Mouse (Mus musculus): Measurements from ENCODE around the gene Man2b1. TPM values are rescaled to one million over a fixed set of nuclear protein-coding genes. Genes with fewer than 3 reads are reported as not detected.

Gene Man2b1
- total RNA-seq (2021): 10 to 100 TPM; 39.6 to 42.7 TPM
- long read RNA-seq, experiment 1, transcript Man2b1-201 (24 exons, 3,822 nt): major isoform, 32 of 54 reads
- long read RNA-seq, experiment 1, partial matches to known transcripts: 8 of 54 reads
- long read RNA-seq, experiment 1, other reads (novel, unspliced or antisense): 14 of 54 reads
- long read RNA-seq, experiment 2, transcript Man2b1-201 (24 exons, 3,822 nt): major isoform, 32 of 49 reads
- long read RNA-seq, experiment 2, partial matches to known transcripts: 3 of 49 reads
- long read RNA-seq, experiment 2, other reads (novel, unspliced or antisense): 13 of 49 reads

DNA sequence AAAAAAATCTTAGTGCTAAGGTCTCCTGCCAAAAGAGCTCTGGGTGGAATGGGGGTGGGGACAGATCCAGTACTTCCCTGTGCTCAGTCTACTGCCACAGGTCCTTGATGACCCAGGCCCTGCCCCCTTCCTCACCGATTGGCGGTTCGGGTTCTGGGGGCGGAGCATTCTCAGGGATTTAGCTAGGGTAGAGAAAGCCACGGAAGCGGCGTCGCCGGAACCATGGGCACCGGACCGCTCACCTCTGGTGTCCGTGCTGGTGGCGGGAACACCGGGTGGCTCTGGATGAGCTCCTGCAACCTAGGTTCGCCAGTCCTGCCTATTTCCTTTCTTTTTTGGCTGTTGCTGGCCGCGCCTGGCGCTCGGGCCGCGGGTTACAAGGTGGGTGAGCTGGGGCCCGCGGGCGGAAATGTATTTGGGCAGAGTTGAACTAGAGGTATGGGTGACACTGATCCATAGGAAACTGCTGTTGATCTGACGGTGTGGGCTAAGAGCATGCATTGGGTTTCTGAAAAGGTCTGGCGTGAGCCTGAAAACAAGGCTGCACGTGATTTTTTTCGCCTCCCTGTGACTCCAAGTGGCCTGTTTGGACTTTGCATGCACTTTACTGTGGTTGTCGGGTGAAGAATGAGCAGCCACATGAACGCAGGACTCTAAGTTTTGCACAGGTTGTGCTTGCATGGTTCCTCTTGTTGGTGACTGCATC lies at the start of gene Man2b1:
Gene Man2b1, plus strand, starts transcription at position 163 of the 706 bp plus-strand sequence.
- DNase-seq (ENCODE audit: low spot score in 2 of 2): peak; percentile 75 to 92

DNA sequence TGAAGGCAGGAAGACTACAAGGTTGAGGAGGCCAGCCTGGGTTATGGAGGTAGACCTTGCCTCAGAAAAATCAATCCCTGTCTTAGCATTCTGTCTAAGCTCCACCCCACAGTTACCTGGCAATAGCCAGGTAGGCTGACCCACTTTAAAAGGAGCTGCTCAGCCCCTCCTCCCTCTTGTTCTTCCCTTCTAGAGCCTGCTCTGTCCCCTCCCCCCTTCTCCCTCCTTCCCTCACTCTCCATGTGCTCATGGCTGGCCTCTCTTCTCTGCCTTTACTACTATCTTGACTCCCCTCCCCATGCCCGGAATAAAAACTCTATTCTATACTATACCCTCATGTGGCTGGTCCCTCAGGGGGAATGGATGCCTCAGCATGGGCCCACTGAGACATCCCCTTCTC lies 49.2 kb upstream of the Man2b1 start:
- DNase-seq (ENCODE audit: low spot score in 2 of 2): no peak

- peak; percentile 43 to 81 for DNase-seq (ENCODE audit: low spot score in 2 of 2)
Measured at GRCm38 (mm10) chr8:85034764-85035163, 48.3 kb upstream of the Man2b1 start.

DNA sequence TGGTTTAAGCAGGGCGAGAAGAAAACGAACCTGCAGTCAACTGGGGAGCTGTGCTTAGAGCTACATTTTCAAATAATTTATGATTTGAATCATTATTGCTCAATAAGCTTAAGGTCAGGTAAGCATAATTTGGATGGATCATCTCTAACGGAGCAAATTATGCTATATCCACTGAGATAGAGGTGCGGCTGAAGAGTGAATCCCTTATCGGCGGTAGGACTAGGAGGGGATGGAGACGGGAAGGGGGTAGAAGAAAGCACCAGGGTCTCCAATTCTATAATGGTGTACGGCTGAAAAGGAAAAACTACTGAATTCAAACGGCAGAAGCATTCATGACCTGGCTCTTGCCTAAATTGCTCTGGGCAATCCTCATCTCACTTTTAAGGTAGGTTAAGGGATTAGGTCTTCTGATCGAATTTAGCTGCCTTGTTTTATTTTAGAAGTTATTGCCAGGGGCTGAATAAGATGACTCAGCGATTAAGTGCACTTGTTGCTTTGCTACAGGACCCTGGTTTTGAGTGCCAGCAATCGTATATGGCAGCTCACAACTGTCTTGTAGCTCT lies 47.8 kb upstream of the Man2b1 start:
- no peak for DNase-seq (ENCODE audit: low spot score in 2 of 2)

DNA sequence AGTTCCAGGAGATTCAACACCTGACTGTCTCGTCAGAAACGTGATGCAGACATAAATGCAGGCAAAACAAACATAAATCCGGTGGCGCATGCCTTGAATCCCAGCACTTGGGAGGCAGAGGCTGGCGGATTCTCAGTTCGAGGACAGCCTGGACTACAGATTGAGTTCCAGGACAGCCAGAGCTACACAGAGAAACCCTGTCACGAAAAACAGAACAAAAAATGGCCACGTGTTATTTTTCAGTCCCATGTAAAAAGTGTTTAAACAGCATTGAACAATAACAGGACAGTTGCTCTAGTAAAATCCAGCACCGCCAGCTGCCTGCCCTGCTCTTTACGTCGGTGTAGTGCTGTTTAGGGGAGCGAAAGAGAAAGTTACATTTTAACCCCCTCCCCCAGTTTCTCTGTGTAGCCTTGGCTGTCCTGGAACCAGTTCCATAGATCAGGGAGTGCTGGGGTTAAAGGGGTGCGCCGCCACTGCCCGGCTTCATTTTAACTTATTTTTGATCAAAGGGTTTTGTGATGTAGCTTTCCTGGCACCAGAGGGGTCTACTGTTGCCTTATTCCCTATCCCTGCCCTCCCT lies 47.3 kb upstream of the Man2b1 start:
- peak in 1 of 2 experiments; percentile 43 for DNase-seq (ENCODE audit: low spot score in 2 of 2)

DNA sequence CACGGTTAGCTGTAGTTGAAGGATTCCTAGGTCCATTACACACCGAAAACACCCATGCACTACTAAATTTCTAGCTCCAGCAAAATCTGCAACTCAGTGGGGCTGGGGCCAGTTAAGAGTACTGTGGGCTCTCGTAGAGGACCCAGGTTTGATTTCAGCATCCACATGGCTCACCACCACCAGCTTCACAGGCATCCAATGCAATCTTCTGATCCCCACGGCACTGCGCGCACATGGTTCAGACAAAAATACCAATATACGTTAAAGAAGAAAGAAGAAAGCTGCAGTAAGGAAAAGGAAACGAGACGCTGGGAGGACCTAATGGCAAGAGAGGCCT lies 46.7 kb upstream of the Man2b1 start:
- DNase-seq (ENCODE audit: low spot score in 2 of 2): no peak

DNA sequence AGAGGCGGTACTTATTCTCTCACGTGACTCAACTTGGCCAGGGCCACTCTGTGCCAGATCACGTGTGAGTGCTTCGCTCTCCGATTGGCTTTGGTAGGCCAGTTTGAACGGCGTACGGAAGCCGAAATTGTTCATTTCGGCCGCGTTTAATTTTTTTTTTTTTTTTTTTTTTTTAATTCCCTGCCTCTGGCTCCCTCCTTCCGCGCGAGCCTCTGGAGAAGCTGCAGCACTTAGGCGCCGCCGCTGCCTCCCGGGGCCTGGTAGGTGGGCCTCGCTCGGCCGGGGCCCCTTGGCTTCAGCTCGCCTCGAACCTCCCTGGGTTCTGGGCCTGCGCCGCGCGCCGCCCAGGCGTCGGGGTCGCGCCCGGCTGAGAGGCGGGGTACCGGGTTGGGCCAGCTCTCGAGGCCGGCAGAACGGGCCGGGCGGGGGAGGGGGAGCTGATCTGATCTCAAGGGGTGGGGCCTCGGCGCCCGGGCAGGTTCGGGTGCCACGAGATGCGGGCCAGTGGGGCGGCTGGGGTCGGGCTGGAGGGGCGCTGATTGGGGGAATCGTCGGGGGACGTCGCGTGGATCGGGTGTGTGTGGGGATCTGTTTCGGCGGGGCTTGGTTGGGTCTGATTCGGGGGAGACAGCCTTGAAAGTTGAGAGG lies 46.2 kb upstream of the Man2b1 start, which contains the start of gene Tnpo2:
Gene Tnpo2, plus strand, starts transcription at position 198 of the 648 bp plus-strand sequence.
- DNase-seq (ENCODE audit: low spot score in 2 of 2): peak; percentile 87 to 96

GRCm38 (mm10) chr8:85037366-85037680 lies 45.7 kb upstream of the Man2b1 start:
- DNase-seq (ENCODE audit: low spot score in 2 of 2): no peak

- DNase-seq (ENCODE audit: low spot score in 2 of 2): peak; percentile 46
Measured at GRCm38 (mm10) chr8:85037681-85038531, 45.2 kb upstream of the Man2b1 start.

DNA sequence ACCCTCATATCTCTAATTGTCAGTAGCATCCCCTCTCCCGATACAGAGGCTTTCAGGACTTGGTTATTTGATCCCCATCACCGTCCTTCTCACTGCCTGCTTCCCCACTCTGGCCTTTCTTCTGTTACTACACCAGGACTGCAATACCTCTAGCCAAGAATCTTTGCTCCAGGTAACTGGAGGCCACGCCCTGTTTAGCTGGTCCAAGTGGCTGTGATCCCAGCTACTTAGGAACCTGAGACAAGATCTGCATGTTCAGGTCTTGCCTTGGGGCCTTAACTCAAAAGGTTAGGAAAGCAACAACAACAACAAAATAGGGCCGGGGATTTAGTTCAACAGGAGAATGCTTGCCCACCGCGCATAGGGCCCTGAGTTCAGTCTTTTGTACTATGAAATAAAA lies 39.5 kb upstream of the Man2b1 start:
- DNase-seq (ENCODE audit: low spot score in 2 of 2): no peak

- no peak for DNase-seq (ENCODE audit: low spot score in 2 of 2)
Measured at GRCm38 (mm10) chr8:85057367-85057766, 25.7 kb upstream of the Man2b1 start.

DNA sequence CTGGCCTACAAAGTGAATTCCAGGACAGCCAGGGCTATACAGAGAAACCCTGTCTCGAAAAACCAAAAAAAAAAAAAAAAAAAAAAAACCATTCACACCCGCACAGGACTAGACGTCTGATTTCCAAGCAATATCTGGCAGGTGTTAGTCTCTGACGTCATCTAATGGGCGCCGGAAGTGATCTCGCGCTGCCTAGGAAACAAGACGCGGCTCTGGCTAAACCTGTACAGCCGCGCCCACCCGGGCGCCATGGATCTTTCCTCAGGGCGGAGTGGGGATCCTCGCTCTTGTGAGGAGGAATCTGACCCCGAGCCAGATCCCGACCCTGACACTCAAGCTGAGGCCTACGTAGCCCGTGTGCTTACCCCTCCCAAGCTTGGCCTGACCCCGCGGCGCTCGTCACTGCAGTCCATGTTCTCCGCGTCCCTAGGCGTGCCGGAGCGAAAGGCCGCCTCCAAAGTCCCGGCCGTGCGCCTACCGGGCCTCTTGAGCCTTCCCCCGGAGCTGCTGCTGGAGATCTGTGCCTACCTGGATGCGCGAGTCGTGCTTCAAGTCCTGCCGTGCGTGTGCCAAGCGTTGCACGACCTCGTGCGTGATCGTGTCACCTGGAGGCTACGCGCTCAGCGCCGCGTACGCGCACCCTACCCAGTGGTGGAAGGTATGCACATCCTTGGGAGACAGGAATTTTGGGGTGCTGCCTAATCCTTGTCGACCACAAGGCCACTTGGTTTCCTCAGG lies 23.0 kb upstream of the Man2b1 start, which contains the start of gene Fbxw9:
Gene Fbxw9, plus strand, starts transcription at position 177 of the 738 bp plus-strand sequence.
- DNase-seq (ENCODE audit: low spot score in 2 of 2): peak; percentile 85 to 95

DNA sequence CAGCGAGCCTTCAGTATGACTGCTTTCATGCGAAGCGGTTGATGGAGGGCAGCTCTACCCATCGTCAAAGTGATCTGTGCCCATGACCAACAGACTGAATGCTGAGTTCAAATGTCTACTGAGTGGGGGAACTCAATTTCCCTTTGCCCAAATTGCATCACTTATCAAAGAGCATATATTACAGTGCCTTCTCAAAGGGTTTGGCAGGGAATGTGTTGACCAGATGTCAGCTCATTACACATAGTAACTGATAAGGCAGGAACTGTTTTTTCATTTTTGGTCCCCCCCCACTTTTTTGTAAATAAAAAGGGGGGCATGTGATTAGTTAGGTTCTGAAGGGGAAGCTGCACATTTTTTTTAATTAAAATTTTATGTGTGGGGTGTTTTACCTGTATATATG lies 20.5 kb upstream of the Man2b1 start:
- no peak for DNase-seq (ENCODE audit: low spot score in 2 of 2)

GRCm38 (mm10) chr8:85065213-85065612 lies 17.9 kb upstream of the Man2b1 start:
- DNase-seq (ENCODE audit: low spot score in 2 of 2): no peak

- no peak for DNase-seq (ENCODE audit: low spot score in 2 of 2)
Measured at GRCm38 (mm10) chr8:85067155-85067554, 15.9 kb upstream of the Man2b1 start.

- no peak for DNase-seq (ENCODE audit: low spot score in 2 of 2)
Measured at GRCm38 (mm10) chr8:85067982-85068381, 15.1 kb upstream of the Man2b1 start, which contains the start of gene Gm5741. TSS of gene Gm5741 (minus strand) at chr8:85067982.

- no peak for DNase-seq (ENCODE audit: low spot score in 2 of 2)
Measured at GRCm38 (mm10) chr8:85071041-85071440, 12.0 kb upstream of the Man2b1 start.

DNA sequence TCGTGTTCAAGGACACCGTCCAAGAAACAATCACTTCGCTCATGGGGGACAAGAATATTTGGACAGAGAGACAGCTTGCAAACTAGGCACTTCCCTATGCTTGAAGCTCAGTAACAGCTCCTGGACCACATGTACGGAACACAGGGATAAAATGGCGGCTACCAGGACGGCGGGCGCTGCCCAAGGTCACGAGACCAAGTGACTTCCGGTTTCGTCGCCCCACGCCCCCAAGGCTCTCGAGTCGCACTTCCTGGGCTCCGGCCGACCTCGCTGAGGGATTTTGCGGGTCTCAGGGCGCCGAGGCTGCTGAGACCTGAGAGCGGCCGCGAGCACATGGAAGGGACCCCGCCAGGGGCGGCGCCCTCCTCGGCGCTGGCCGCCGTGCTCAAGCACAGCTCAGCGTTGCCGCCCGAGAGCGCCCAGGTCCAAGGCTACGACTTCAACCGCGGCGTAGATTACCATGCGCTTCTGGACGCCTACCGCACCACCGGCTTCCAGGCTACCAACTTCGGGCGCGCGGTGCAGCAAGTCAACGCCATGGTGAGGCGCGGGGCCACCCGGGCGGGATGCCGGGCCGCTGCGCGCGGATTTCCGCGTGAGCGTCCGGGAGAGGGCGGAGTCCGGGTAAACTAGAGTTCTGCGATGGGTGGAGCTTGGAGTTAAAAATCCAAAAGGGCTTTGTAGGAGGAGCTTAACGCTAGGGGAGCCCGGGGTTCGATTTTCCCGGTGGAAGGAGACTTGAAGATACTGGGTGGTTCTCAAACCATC lies 11.4 kb upstream of the Man2b1 start, which contains the start of gene Dhps:
Gene Dhps, plus strand, starts transcription at position 244 of the 768 bp plus-strand sequence.
- DNase-seq (ENCODE audit: low spot score in 2 of 2): peak; percentile 88 to 94

DNA sequence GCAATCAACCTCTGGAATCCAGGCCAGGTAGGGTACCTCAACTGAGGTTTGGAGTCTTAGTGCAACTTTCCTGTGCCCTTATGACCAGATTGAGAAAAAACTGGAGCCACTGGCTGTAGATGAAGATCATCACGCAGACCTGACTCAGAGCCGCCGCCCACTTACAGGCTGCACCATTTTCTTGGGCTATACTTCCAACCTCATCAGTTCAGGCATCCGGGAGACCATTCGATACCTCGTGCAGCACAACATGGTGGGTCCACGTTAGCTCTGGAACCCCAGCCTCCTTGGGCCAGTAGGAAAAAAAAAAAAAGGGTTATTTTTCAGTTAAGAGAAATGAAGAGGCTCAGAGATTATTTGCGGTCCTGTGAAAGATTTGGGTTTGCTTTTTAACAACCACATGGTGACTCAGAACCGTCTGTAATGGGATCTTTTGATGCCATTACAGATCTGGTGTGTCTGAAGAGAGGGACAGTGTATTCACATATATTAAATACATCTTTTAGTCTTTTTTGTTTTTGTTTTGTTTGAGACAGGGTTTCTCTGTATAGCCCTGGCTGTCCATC lies 10.6 kb upstream of the Man2b1 start:
- no peak for DNase-seq (ENCODE audit: low spot score in 2 of 2)

Measured in layer of hippocampus, postnatal 14 days (tissue).